Mouse (Mus musculus) stomach, embryonic 16.5 days (tissue): ENCODE results near the gene C1ql1. TPM values are rescaled to one million over a fixed set of nuclear protein-coding genes. Genes with fewer than 3 reads are reported as not detected.
A peak's percentile ranks its signal among the peaks of the same experiment; 100 is the strongest.

Experiments
- ATAC-seq: fragments of 200-750 bp; cut with Nextera tagmentation; 2 replicates; pipeline ENCODE4 v1.8.0; 2017; ENCODE audit warnings: moderate number of reproducible peaks, moderate TSS enrichment; ENCODE audit not compliant: insufficient read depth, low FRiP score
- H3K27ac ChIP-seq: fragments of 300-500 bp; sonication (generic); 2 replicates; pipeline ENCODE4 v1.5.1; 2014; ENCODE audit warnings: low read length
- H3K27me3 ChIP-seq: fragments of 300-500 bp; sonication (generic); 2 replicates; pipeline ENCODE4 v1.6.1; 2014; ENCODE audit warnings: low read length, control low read depth, mixed read lengths; ENCODE audit not compliant: control insufficient read depth, insufficient read depth
- H3K36me3 ChIP-seq: fragments of 300-500 bp; sonication (generic); 2 replicates; pipeline ENCODE4 v1.6.1; 2014; ENCODE audit warnings: low read length; ENCODE audit not compliant: control insufficient read depth, insufficient read depth
- H3K4me1 ChIP-seq: fragments of 300-500 bp; sonication (generic); 2 replicates; pipeline ENCODE4 v1.6.1; 2014; ENCODE audit warnings: low read length, control low read depth, mixed read lengths; ENCODE audit not compliant: control insufficient read depth, insufficient read depth
- H3K4me2 ChIP-seq: fragments of 300-500 bp; sonication (generic); 2 replicates; pipeline ENCODE4 v1.6.1; 2014; ENCODE audit warnings: low read depth, low read length, mixed read lengths
- H3K4me3 ChIP-seq: fragments of 300-500 bp; sonication (generic); replicated peaks from 2 replicates; pipeline ENCODE4 v1.5.1; 2014; ENCODE audit warnings: mild to moderate bottlenecking, low read length
- H3K9ac ChIP-seq: fragments of 300-500 bp; sonication (generic); 2 replicates; pipeline ENCODE4 v1.6.1; 2014; ENCODE audit warnings: low read length
- H3K9me3 ChIP-seq: fragments of 300-500 bp; sonication (generic); replicated peaks from 2 replicates; pipeline ENCODE4 v1.6.1; 2016; ENCODE audit warnings: low read length, control low read depth; ENCODE audit not compliant: control insufficient read depth
- WGBS: fragments of 180-500 bp; shearing (Covaris S2); extraction: QIAGEN DNeasy Blood & Tissue Kit; methylation state at CpG from one replicate; pipeline ENCODE4 v1.1.7; 2014; 5-methylcytosine and 5-hydroxymethylcytosine counted together
- polyA plus RNA-seq: library from polyadenylated mRNA; unstranded; fragments of >200 nt; fragmentation: Nextera tagmentation; extraction: Ambion mirVana; gene quantifications from 2 replicates; pipeline ENCODE4 v1.2.1, GENCODE M21; 2015

The C1ql1 gene
- 1.3 and 1.7 TPM in 2 replicates for polyA plus RNA-seq

DNA sequence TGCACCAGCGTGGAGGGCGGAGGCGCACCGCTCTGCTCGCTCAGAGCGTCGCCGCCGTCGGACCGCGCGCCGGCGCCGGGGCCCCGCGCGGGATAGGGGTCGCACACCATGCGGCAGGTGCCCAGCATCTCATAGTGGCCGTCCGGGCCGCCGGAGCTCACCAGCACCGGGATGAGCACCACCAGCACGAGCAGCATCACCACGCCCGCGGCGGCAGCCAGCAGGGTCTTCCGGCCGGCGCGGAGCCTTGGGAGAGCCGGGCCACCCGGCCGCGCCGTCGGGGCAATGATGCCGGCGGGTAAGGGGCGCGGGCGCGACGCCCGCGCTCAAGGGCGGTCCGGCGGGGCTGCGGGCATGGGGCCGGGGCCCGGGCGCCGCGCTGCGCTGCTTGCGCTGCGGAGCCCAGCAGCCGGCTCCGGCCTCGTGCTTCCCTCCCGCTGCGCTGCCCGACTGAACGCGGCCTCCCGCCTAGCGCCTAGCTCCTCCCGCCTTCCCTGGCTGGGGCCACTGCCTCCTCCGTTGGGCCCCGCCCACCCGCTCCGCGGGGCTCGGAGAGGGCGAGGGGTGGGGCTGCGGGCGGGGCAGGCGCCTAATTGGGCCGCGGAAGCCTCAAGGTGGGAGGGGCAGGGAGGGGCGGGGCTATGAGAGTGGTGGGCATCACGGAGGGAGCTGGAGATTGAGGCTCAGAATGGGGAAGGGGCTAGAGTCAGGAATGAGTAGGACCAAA is at the start of gene C1ql1:
TSS of gene C1ql1 (minus strand) at position 424 of the 727 bp plus-strand sequence.
- Histone ChIP-seq H3K9me3 (no peaks in the 10 kb centered on the region), H3K27me3 (peaks cover 61% of the 10 kb centered on the region), H3K36me3 (no peaks in the 10 kb centered on the region), H3K4me1 (peaks cover 15% of the 10 kb centered on the region; the same call in 1 of the 2 replicates), H3K4me3 (peak within 1 kb of the TSS; percentile 44), H3K9ac (peak within 1 kb of the TSS; percentile 44), H3K4me2 (peak within 1 kb of the TSS; percentile 73), H3K27ac (no peak within 1 kb of the TSS)
- peak; percentile 95 for ATAC-seq
- WGBS: under 1% methylated on average over 76 of the region's 87 CpGs

- H3K9ac ChIP-seq: no peak overlapping the region
- H3K36me3 ChIP-seq: no peaks in the 10 kb centered on the region; the same call in 1 of the 2 replicates
- H3K4me1 ChIP-seq: peaks cover 17% of the 10 kb centered on the region
- ATAC-seq: no peak
- no peak overlapping the region for H3K4me3 ChIP-seq
- no peak overlapping the region for H3K4me2 ChIP-seq
- no peak overlapping the region for H3K27ac ChIP-seq
- H3K9me3 ChIP-seq: no peaks in the 10 kb centered on the region
- peaks cover 6% of the 10 kb centered on the region; the same call in 1 of the 2 replicates for H3K27me3 ChIP-seq
- 91% methylated on average over 18 of the region's 18 CpGs for WGBS
Observed at GRCm38 (mm10) chr11:102994952-102995351, 48.5 kb upstream of the C1ql1 start.

- Histone ChIP-seq H3K36me3 (no peaks in the 10 kb centered on the region), H3K4me1 (peaks cover 14% of the 10 kb centered on the region), H3K27ac (no peak overlapping the region), H3K9ac (no peak overlapping the region), H3K27me3 (peaks cover 8% of the 10 kb centered on the region; the same call in 1 of the 2 replicates), H3K4me3 (no peak overlapping the region), H3K4me2 (no peak overlapping the region), H3K9me3 (no peaks in the 10 kb centered on the region)
- no peak for ATAC-seq
- WGBS: 58% methylated on average over 17 of the region's 17 CpGs
Observed at GRCm38 (mm10) chr11:102993420-102994029, 47.0 kb upstream of the C1ql1 start.

- H3K36me3 ChIP-seq: no peaks in the 10 kb centered on the region
- H3K4me2 ChIP-seq: no peak overlapping the region
Observed at GRCm38 (mm10) chr11:102992940-102993339, 46.5 kb upstream of the C1ql1 start.

DNA sequence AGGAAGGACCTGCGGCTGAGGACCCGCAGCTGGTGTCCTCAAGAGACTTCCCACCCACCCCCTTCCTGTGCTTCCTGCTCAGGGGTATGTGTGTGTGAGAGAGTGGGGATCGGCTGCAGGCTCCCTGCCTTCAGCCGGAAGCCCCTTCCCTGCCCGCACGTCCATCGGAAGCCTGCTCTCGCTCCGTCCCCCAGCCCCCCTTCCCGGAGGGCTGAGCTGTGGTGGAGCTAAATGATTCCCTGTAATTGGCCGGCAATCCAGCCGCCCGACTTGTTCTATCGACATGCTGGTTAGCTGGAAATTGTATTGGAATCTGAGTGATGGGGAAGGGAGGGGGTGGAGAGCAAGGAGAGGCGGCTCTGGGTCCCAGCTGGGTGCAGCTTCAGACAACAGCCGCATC is 45.2 kb upstream of the C1ql1 start:
- peaks cover 9% of the 10 kb centered on the region; the same call in 1 of the 2 replicates for H3K27me3 ChIP-seq
- peak overlapping the region; percentile 50 for H3K4me2 ChIP-seq
- 4% methylated on average over 16 of the region's 16 CpGs for WGBS
- peak overlapping the region; percentile 26 for H3K4me3 ChIP-seq
- H3K9me3 ChIP-seq: no peaks in the 10 kb centered on the region
- H3K4me1 ChIP-seq: peaks cover 14% of the 10 kb centered on the region
- no peaks in the 10 kb centered on the region for H3K36me3 ChIP-seq
- peak overlapping the region; percentile 63 for H3K9ac ChIP-seq
- no peak overlapping the region for H3K27ac ChIP-seq
- ATAC-seq: 0 out of 2 replicates have a peak, but pooled peaks have one; percentile 23

More at GRCm38 (mm10) chr11:102992940-102993339, 46.5 kb upstream of the C1ql1 start:
- peaks cover 14% of the 10 kb centered on the region for H3K4me1 ChIP-seq
- no peak overlapping the region for H3K9ac ChIP-seq
- no peak overlapping the region for H3K4me3 ChIP-seq
- no peaks in the 10 kb centered on the region for H3K9me3 ChIP-seq
- peaks cover 9% of the 10 kb centered on the region; the same call in 1 of the 2 replicates for H3K27me3 ChIP-seq
- no peak overlapping the region for H3K27ac ChIP-seq
- WGBS: 7% methylated on average over 5 of the region's 5 CpGs
- peak; percentile 34; the same call in 1 of the 2 replicates for ATAC-seq

- WGBS: 5% methylated on average over 29 of the region's 29 CpGs
- Histone ChIP-seq H3K4me3 (peak overlapping the region; percentile 34), H3K4me2 (peak overlapping the region; percentile 58), H3K27ac (no peak overlapping the region), H3K4me1 (peaks cover 14% of the 10 kb centered on the region), H3K36me3 (no peaks in the 10 kb centered on the region), H3K9me3 (no peaks in the 10 kb centered on the region), H3K27me3 (peaks cover 9% of the 10 kb centered on the region; the same call in 1 of the 2 replicates), H3K9ac (peak overlapping the region; percentile 36)
- ATAC-seq: no peak
Observed at GRCm38 (mm10) chr11:102990152-102990663, 43.7 kb upstream of the C1ql1 start.

- H3K9me3 ChIP-seq: no peaks in the 10 kb centered on the region
- peaks cover 14% of the 10 kb centered on the region for H3K4me1 ChIP-seq
- no peaks in the 10 kb centered on the region for H3K36me3 ChIP-seq
- H3K27ac ChIP-seq: no peak overlapping the region
- no peak for ATAC-seq
- peaks cover 9% of the 10 kb centered on the region; the same call in 1 of the 2 replicates for H3K27me3 ChIP-seq
- peak overlapping the region; percentile 34 for H3K4me3 ChIP-seq
- H3K4me2 ChIP-seq: peak overlapping the region; percentile 58
- WGBS: 10% methylated on average over 28 of the region's 28 CpGs
- H3K9ac ChIP-seq: peak overlapping the region; percentile 36
Observed at GRCm38 (mm10) chr11:102989641-102990151, 43.2 kb upstream of the C1ql1 start.

DNA sequence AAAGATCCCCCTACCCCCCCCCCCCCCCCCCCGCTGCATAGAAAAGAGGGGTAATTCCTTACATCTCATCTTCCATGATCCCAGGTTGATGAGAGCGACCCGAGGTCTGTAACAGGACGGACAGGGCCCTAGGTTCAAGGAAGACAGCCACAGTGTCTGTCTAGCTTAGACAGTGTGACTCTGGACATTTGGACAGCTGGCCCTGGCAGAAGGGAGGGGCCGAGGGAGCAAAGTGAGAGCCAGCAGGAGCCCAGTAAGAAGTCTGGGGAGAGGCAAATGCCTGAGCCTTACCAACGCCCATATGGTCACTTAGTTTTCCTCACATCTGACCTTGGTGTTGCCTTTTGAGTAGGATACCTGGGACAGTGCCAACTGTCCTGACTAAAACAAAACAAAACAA is 38.7 kb upstream of the C1ql1 start:
- Histone ChIP-seq H3K9ac (no peak overlapping the region), H3K27ac (no peak overlapping the region), H3K4me3 (no peak overlapping the region), H3K27me3 (peaks cover 3% of the 10 kb centered on the region; the same call in 1 of the 2 replicates), H3K9me3 (no peaks in the 10 kb centered on the region), H3K4me1 (peaks cover 5% of the 10 kb centered on the region; the same call in 1 of the 2 replicates), H3K4me2 (no peak overlapping the region), H3K36me3 (no peaks in the 10 kb centered on the region)
- ATAC-seq: no peak
- WGBS: 55% methylated on average over 6 of the region's 6 CpGs
